Mouse (Mus musculus) splenic B cell, adult 2 months (primary cell): ENCODE data around the gene Abtb1.

Experiments used
- DNase-seq: peaks from one replicate; pipeline ENCODE4 v3.0.0-alpha.2; 2011; ENCODE audit warnings: low read depth, low spot score
- H3K27me3 ChIP-seq: 2 replicates; pipeline ENCODE4 v1.6.1; 2012; ENCODE audit warnings: mild to moderate bottlenecking, low read length, moderate library complexity, mixed read lengths; ENCODE audit not compliant: control insufficient read depth, poor library complexity, insufficient read depth, severe bottlenecking
- H3K36me3 ChIP-seq: 2 replicates; pipeline ENCODE4 v1.6.1; 2012; ENCODE audit warnings: mild to moderate bottlenecking, low read length, moderate library complexity, mixed read lengths; ENCODE audit not compliant: control insufficient read depth, poor library complexity, insufficient read depth, severe bottlenecking

Gene Abtb1

DNA sequence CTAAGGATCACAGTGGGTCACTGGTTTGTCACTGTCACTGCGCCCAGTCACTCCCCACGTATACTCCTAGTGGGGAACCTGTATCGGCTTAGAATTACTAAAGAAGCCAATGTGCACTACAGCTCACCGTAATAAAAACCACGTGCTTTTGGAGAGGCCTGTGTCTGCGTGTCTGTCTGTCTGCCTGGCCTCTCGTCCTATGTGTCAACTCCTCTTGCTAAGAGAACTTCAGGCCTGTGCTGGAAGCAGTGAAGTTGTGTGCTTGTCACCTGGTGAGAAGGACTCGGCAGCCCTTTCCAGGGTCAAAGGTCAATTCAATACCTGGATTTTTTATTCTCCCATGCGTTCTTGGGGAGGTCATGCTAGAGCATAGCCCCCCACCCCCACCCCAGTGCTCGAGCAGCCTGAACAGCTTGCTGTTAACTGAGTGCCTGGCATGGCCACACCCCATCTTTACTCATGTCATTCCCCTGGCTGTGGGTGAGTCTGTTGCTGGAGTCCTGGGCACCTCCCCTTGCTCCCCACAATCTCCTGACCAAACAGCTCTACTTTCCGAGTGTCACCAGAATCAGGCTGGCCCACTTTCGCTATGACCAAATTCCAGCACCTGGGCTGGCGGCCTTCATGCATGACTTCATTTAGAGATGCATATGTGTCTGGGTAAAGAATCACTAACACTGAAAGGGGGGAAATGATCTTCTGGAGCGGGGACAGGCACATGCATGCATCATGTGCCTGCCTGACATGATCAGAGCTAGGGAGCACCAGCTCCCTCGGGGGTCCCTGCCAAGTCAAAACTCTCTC is 13.4 kb downstream of the Abtb1 start:
- Histone ChIP-seq H3K27me3 (no peaks in the 10 kb centered on the region), H3K36me3 (no peaks in the 10 kb centered on the region)
- peak; percentile 28 for DNase-seq

DNA sequence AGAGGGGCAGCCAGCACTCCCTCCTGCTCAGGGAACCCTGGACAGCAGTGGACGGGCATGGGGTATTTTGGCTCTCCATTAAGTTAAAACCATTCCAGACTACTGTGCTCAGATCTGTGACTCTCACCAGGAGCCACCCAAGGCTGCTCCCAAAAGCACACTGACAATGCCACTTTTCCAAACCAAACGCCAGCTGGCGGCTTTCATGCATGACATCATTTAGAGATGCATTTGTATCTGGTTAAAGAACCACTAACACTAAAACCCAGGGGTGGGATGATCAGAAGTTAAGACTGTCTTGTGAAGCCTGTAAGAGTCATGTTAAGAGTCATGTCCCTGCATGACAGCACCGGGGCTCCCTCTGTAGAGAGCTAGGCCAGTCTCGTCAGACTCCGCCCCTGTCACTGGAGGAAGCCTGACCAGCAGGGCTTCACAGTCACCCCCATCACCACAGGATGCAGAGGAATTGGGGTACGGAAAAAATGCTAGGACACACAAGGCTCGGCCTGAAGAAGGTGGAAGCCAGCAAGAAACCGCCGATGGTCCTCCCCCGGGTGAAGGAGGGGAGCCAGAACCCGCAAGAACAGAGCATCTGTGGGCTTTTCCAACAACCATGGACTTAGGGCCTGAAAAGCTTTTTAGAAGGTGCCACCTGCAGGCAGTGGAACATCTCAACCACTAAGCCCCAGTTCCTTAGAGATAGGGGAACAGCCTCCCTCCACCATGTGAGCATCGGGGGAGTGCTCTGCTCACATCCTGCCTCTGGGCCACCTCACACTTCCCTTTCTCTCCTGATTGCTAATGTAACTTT is 14.2 kb downstream of the Abtb1 start:
- DNase-seq = peak; percentile 61
- Histone ChIP-seq H3K36me3 (no peaks in the 10 kb centered on the region), H3K27me3 (no peaks in the 10 kb centered on the region)

DNA sequence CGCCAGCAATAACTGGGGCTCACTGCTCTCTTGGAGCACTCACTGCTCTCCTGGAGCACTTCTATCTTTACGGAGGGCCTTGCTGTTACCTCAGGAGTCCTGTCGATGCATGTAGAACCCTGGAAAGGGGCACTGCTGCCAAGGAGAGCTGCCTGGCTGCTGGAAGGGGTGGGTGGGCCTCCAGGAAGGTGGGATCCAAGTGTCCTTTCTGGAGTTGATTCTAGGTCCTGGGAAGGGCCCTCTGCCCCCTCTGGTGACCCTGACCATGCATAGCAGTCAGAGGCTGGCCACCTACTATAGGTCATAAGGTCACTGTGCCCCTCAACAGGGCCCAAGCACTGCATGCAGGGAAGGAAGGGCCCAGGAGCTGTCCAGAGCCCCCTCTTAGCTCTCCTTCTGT is 14.8 kb downstream of the Abtb1 start:
- no peaks in the 10 kb centered on the region for H3K27me3 ChIP-seq
- H3K36me3 ChIP-seq = no peaks in the 10 kb centered on the region
- no peak for DNase-seq

DNA sequence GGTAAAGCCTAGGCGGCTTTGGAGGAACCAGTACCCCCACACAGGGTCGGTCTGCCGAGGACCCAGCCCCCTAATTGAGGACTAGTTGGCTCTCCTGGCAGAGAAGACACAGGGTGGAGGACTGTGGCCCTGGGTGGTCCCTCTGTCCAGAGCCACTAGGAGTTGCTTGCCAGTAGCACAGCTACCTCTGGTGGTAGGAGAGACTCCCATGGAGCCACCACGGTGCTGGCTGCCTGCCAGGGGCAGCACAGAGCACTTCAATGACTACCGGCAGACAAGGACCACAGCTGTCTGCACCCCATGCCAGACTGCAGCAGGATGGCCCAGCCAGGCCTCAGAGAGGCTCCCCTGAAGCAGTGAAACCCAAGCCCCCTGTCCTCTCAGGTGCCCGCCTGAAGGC is 15.2 kb downstream of the Abtb1 start:
- Histone ChIP-seq H3K36me3 (no peaks in the 10 kb centered on the region), H3K27me3 (no peaks in the 10 kb centered on the region)
- DNase-seq = no peak

DNA sequence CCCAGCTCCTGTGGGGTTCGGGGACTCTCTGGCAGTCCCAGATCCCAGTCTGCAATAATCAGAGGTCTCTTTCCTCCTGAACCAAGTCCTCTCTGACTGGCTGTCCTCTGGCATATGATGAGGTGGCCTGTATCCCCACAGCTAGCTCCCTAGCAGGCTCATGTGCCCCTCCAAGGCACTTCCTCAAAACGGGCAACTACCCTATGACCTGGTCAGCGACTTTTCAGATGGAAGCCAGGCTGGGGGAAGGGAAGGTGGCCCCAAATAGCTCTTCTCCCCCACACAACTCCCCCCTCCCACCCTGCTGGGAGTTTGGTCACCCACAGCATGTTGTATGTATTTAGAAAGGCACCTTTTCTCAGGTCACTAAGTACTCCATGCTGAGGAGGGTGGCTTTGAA is 15.7 kb downstream of the Abtb1 start:
- no peaks in the 10 kb centered on the region for H3K36me3 ChIP-seq

DNA sequence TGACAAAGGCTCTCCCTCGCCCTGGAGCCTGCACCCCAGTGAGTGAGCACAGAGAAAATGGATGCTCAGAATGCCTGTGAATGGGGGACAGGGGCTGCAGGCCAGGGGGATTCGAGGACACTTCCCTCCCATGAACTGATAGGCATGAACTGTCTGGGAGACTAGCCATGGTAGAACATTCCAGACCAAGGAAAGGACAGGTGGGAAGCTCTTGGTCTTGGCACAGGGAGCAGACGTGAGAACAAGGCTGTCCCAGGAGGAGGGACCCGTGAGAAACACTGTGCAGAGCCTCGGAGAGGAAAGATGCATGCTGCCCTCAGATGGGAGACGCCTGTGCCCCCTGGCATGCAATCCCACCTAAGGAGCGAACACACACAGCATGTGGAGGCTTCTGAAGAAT is 17.6 kb downstream of the Abtb1 start:
- Histone ChIP-seq H3K36me3 (no peaks in the 10 kb centered on the region), H3K27me3 (no peaks in the 10 kb centered on the region)
- DNase-seq = no peak

More for the DNA sequence above, 15.7 kb downstream of the Abtb1 start:
- no peaks in the 10 kb centered on the region for H3K27me3 ChIP-seq
- DNase-seq = no peak

DNA sequence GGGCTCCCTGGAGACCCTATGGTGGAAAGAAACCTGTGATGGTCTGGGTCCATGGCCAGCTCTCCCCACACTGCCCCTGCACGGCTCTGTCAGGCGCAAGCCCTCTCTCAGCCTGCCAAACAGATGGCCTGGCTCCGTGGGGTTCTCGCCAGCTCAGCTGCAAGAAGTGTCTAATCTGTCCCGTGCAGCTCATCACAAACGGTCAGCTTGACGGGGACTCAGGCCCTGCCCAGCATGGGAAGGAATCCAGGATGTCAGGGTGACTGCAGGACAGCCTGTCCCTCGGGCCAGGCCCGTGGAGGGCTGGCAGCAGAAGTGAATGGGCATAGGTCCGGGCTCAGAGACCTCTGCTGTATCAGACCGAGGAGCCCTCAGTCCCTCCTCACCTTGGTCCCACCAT is 19.9 kb downstream of the Abtb1 start:
- DNase-seq = no peak
- H3K27me3 ChIP-seq = no peaks in the 10 kb centered on the region
- H3K36me3 ChIP-seq = no peaks in the 10 kb centered on the region

DNA sequence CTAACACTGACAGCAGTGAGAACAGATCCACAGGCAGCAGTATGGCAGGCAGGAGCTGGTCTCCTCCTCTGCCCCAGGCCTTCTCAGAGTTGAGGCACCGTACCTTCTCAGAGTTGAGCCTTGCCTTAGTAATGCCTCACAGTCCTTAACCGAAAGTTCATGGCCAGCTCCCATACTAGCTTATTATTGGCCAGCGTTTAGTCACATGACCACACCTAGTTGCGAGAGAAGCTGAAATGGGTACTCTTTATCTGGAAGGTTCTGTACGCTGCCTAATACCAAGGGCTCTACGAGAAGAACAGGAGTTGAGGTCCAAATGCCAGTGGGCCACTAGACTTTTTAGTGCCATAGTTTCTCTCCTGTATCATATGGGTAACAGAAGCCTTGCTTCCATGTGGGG is 20.5 kb downstream of the Abtb1 start:
- no peak for DNase-seq

DNA sequence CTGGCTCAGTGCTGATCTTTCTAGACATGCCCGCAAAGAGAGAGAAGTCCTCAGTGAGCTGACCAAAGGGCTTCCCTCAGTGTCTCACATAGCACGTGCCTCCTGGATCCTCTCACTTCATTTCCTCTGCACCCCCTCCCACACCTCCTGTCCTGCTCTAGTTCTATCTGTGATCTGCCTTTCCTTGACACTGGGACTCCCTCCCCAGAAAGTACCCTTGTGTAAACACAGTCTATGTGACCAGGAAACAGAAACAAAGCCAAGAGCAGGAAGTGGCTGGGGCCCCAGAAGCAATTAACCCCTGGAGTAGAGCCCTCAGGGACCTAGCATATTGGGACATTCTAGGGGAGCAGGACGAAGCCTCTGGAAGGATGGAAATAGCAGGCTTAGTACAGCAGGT is 20.9 kb downstream of the Abtb1 start:
- Histone ChIP-seq H3K27me3 (no peaks in the 10 kb centered on the region), H3K36me3 (no peaks in the 10 kb centered on the region)
- DNase-seq = no peak

More for the DNA sequence above, 20.5 kb downstream of the Abtb1 start:
- H3K27me3 ChIP-seq = no peaks in the 10 kb centered on the region
- no peaks in the 10 kb centered on the region for H3K36me3 ChIP-seq

DNA sequence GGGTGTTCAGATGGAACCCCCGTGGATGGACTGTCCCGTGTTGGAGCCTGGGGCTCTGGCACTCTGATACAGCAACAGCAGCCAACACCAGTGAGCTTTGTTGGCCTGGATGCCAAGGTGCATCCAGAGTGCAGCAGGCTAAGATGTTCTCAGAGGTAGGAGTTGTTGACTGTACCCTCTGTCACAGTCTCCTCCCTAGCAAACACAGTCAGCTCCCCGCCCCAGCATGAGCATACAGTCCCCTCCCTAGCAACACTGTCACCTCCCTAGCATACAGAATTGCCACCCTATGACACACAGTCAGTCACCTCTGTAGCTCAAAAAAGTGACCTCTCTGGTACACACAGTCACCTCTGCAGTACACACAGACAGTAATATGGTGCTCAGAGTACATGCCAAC is 24.9 kb downstream of the Abtb1 start:
- H3K27me3 ChIP-seq = no peaks in the 10 kb centered on the region
- H3K36me3 ChIP-seq = no peaks in the 10 kb centered on the region
- DNase-seq = no peak

DNA sequence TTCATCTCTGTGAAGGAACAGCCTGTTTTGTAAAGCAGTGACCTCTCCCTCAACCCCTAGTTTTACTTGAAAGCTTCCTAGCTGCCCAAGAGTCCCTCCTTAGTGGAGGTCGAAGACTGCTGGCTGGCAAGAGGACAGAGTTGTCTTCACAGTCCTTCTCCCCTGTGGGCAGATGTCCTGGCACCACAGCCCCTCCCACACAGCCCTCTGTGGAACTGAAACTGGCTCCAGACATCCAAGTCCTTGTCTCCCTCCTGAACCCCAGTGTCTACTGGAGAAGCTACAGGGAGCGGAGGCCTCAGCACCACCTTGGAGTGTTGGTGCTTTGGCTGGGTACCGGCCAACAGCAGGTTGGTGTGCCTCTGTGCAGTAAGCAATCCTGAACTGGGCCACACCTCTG is 26.3 kb downstream of the Abtb1 start:
- no peaks in the 10 kb centered on the region for H3K36me3 ChIP-seq
- no peak for DNase-seq
- H3K27me3 ChIP-seq = no peaks in the 10 kb centered on the region

DNA sequence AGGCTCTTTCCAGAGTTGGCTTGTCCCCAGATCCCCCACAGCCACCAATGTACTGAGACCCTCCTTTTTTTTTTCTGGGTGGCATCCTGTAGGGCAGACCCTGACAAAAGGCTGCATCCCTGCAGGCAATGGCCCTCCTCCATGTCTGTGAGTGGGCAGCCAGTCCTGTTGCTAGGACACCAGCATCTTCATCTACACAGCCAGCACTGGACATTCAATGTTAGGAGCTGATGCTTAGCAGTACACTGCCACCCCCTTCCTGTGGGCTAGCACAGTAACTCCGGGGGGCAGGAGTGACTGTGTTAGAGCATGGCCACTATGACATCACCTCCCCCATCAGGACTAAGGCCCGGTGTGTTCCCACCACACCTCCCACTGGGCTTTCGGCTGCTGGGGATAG is 26.7 kb downstream of the Abtb1 start:
- no peak for DNase-seq
- Histone ChIP-seq H3K36me3 (no peaks in the 10 kb centered on the region), H3K27me3 (no peaks in the 10 kb centered on the region)

DNA sequence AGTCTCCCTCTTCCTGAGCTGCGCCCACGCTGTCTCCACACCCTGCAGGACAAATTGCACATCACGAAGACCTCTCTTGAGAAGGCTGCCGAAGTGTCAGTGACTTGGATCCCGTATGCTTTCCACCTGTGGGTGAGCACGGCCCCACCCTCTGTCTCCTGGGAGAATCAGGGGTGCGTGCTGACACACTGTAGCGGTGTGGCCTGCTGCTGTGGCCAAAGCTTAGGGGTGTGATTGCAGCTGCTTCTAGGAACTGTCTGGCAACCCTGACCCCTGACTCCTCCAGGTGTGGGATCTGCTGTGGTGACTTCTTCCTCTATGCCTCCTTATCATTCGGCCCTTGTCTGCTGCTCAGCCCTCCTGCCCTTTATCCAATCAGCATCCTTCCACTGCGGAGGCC is 28.0 kb downstream of the Abtb1 start:
- no peaks in the 10 kb centered on the region for H3K36me3 ChIP-seq
- H3K27me3 ChIP-seq = no peaks in the 10 kb centered on the region
- DNase-seq = no peak

DNA sequence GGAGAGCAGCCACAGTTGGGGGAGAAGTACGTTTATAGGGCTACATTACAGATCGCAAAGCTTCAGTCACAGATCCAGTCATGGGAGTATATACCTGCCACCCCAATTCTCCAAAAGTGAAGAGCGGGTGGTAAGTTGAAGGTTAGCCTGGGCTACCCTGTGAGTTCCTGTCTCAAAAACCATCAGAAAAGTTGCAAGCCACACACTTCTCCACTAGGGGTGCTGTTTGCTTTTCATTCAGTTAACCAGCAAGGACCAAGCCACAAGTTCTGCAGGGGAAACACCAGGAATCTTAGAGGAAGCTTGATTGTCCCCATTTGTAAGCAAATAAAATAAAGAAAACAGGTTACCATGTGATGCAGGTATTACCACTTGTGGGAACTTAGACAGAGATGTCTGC is 28.9 kb downstream of the Abtb1 start:
- DNase-seq = peak; percentile 80
- H3K27me3 ChIP-seq = no peaks in the 10 kb centered on the region
- H3K36me3 ChIP-seq = no peaks in the 10 kb centered on the region

DNA sequence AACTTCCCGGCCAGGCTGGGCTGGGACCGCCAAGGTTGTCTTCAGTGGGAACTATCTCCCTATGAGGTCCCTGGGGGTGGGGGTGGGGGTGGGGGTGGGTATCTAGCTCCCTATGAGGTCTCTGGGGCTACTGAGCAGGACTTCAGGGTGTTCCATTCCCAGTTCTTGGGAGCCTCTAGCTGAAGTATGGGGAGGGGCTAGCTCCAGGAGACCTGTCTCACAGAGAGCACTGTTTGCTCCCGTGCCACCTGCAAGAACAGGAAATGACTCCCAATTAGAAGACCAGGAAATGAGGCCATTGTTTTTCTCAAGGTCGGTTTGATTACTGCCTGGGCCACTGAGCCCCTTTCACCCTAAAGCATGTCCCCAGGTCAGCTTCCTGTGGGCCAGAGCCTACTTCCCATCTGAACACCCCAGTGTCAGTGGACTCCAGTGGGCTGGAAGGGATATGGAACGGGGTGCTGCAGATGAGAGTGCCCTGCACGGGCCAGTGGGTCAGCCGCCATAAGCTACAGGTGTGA is 29.8 kb downstream of the Abtb1 start:
- H3K27me3 ChIP-seq = no peaks in the 10 kb centered on the region
- no peak for DNase-seq
- no peaks in the 10 kb centered on the region for H3K36me3 ChIP-seq
